Mouse (Mus musculus): Measurements from ENCODE around the gene Orai1.
A peak's percentile ranks its signal among the peaks of the same experiment; 100 is the strongest.

Orai1 gene

DNA sequence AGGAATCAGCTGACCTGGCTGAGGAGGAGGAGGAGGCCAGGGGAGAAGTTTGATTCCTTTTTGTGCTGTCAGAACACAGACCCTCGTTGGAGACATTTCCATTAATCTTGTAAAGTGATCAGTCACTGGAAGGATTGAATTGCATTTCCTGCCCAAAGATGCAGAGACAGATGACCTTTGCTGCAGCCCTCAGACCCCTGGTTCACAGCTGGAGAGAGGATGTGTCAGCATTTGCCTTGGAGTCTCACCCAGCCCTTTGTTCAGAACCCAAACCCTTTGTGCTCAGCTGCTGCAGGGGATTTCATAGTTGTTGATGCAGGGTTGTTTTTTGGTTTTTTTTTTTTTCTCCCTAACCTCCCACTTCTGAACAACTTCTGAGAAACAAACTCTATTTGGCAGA is 20.0 kb upstream of the Orai1 start:
- DNase-seq (ENCODE audit: low spot score in 2 of 2), result no peak

- DNase-seq (ENCODE audit: low spot score in 2 of 2), result no peak
These were observed 17.4 kb upstream of the Orai1 start for GRCm38 (mm10) chr5:122997205-122998204.

- no peak for DNase-seq (ENCODE audit: low spot score in 2 of 2)
These were observed 14.0 kb upstream of the Orai1 start for GRCm38 (mm10) chr5:123000901-123001300.

GRCm38 (mm10) chr5:123005716-123006592 is 8.9 kb upstream of the Orai1 start:
- DNase-seq (ENCODE audit: low spot score in 2 of 2), result no peak

- DNase-seq (ENCODE audit: low spot score in 2 of 2), result no peak
These were observed 5.9 kb upstream of the Orai1 start for GRCm38 (mm10) chr5:123008877-123009493.

GRCm38 (mm10) chr5:123009873-123010272 is 5.0 kb upstream of the Orai1 start:
- no peak for DNase-seq (ENCODE audit: low spot score in 2 of 2)

- no peak for DNase-seq (ENCODE audit: low spot score in 2 of 2)
These were observed 4.1 kb upstream of the Orai1 start for GRCm38 (mm10) chr5:123010806-123011205.

DNA sequence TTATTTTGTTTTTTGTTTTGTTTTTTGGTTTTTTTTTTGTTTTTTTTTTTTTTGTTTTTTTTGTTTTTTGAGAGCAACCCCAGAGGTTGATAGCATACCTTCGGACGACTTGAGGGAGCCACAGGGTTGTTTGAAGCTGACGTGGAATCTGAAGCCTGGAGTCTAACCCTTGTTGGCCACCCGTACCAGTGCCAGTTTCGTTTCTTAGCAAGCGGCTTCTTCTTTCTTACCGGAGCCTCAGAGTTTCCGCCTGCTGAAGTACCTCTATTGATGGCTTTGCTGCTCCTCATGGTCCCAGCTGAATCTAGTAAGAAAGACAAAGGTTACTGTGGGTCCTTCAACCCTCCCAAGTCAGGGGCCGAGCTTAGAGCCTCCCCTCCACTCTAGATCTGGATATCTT is 3.2 kb upstream of the Orai1 start:
- no peak for DNase-seq (ENCODE audit: low spot score in 2 of 2)

GRCm38 (mm10) chr5:123013599-123014315 is 1.1 kb upstream of the Orai1 start:
- peak; percentile 36 to 54 for DNase-seq (ENCODE audit: low spot score in 2 of 2)

DNA sequence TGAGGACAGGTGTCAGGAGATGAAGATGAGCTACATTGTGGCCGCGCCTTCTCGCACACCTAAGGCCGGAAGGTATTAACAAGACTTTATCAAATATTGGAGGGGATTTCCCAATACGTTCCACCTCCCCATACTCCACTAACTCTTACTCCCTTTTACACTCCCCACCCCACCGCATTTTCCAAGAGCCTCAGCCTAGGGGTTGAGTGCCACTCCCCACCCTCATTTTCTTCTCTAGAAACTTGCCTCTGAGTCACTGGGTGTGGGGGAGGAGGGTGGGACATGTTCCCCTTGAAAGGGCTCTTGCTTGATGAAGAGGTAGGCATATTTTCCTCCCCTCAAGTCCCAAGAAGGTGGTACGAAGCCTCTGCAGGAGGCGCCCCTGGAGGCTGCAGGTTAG is 1.0 kb downstream of the Orai1 start:
- no peak for DNase-seq (ENCODE audit: low spot score in 2 of 2)

- no peak for DNase-seq (ENCODE audit: low spot score in 2 of 2)
These were observed 2.6 kb downstream of the Orai1 start for GRCm38 (mm10) chr5:123017504-123017903.

DNA sequence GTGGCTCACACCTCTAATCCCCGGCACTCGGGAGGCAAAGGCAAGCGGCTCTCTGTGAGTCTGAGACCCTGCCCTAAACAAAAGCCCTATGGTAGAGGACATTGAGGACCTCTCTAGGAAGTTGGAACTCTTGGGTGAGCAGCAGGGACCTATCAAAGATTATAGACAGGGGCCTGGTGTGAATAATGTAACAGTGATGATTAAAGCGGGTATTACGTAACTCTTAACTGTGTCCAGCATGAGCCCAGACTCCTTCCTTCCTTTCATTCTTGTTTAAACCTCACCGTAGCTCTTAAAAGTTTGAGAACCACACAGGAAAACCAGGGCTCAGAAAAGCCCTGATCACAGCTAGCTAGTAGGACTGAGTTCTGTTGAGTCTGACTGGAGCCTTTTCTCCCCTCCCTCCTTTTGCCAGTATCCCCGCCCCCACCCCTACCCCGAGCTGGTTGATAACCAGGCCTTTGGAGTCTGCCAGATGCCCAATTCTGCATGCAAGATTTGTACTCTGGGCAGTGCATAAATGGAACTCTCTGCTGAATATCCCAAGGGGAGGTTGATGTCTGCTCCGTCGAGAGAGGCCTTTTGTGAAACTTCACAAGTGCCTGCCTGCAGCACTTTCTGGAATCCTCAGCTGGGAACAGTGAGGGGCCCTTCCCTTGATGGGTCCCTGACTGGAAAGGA is 4.6 kb downstream of the Orai1 start:
- DNase-seq (ENCODE audit: low spot score in 2 of 2), result no peak

DNA sequence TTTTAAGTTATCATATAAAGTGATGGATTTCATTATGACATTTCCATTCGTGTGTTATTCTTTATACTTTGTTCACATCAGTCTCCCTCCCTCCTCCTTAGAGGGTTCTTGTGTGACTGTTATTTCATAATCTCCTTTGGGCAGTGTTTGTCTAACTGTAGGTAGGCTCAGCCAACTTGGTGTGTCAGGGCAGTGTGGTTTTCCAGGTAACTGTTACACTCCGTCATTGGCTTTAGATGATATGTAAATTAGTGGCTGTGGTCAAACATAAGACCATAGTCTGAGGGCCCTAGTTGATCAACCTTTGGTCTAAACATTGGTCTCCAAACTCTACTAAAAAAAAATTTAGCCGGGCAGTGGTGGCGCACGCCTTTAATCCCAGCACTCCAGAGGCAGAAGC is 5.6 kb downstream of the Orai1 start:
- DNase-seq (ENCODE audit: low spot score in 2 of 2), result no peak

DNA sequence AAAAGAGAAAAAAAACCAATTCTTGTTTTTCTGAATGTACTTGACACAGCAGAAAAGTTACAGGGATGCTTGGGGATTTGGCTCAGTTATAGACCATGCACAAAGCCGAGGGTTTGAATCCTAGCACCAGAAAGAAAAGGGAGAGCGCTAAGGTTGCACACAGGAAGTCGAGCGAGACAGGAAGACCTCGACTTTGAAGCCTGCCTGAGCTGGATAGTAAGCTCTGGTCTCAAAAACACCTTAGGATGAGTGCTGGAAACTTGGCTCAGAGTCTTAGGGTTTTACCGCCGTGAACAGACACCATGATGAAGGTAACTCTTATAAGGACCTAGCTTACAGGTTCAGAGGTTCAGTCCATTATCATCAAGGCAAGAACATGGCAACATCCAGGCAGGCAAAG is 6.6 kb downstream of the Orai1 start:
- DNase-seq (ENCODE audit: low spot score in 2 of 2), result no peak

- no peak for DNase-seq (ENCODE audit: low spot score in 2 of 2)
These were observed 8.2 kb downstream of the Orai1 start for GRCm38 (mm10) chr5:123023049-123023448.

- DNase-seq (ENCODE audit: low spot score in 2 of 2), result no peak
These were observed 9.4 kb downstream of the Orai1 start for GRCm38 (mm10) chr5:123024312-123024711.

DNA sequence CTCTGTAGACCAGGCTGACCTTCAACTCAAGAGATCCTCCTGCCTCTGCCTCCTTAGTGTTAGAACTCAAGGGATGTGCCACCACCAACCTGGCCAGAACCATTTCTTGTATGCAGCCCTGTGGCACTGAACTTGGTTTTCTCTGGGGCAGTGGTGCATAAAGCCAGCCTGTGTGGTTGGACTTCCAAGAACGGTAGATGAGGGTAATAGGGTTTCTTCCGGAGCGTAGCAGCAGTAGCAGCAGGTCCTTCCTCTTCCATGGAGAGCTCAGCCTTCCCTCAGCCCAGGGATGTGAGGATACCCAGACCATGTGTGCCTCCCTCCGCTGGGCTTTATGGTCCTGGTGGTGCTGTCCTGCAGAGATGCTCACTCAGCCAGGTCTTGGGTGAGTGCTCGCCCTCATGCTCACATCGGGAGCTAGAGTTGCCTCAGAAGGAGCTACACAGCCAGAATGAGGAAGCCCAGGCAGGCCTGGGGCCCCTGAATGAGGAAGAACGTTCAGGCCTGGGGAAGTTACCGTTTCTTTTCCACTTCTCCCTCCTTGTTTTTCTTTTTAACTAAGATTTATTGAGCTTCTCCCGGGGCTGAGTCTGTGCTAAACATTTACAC is 10.2 kb downstream of the Orai1 start:
- DNase-seq (ENCODE audit: low spot score in 2 of 2), result no peak

DNA sequence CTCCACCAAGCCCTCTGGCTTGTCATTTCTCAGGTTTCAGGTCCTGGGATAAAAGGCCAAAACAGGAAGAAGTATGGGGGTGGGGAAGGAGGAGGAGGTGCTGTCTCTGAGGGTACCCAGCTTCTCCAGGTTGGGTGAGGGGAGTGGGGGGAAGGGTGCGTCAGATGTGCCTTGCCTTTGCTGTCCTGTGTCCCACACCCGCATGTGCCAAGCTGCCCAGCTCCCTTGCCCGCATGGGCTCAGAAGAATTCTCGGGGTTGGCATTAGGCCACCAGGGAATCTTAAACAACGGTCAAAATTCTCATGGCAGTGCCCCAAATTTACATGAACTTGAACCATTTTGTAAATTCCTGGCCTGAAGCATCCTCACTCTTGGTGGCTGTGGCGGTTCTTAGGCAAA is 11.5 kb downstream of the Orai1 start:
- DNase-seq (ENCODE audit: low spot score in 2 of 2), result no peak

DNA sequence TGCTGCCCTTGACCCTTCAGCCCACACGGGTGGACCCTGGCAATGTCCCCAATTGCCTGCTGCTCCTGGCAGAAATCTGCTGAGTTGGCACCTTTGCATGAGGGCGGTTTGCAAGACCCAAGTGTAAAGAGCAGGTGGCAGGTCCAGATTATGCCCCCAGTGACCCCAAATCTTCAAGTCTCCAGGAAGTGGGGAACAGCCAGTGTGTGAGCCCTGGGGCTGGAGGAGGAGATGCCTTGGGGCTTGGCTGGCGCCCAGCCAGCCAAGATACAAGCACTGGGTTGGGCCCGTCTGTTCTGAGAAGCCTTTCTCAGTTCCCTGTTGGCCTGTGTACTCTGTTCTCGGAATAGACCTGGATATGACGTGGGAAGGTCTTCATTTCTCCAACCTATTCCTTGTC is 12.6 kb downstream of the Orai1 start:
- no peak for DNase-seq (ENCODE audit: low spot score in 2 of 2)

DNA sequence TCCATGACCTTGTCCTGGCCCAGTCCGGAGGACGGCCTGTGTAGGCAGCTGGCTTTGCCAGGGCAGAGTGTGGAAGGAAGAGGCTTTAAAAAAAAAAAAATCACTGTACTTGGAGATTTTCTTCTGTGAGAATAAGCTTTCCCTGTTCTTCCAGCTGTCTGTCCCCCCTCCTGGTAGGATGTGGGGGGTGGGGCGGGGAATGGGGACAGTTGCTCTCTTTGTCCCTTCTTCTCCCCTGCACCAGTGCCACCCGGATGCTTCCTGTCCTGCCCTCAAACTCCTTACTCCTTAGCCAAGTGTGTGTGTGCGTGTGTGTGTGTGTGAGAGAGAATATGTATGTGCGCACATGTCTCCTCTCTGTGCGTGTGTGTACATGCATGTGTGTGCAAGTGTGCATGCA is 14.9 kb downstream of the Orai1 start:
- peak in 1 of 2 experiments; percentile 17 for DNase-seq (ENCODE audit: low spot score in 2 of 2)

Data from frontal cortex, postnatal 14 days (tissue).